Mouse (Mus musculus) olfactory bulb, adult 2 months (tissue): ENCODE results near the gene Znfx1.

Experiments
- CTCF ChIP-seq: fragments of 200-500 bp; IDR thresholded peaks from 2 replicates; pipeline ENCODE4 v1.5.1; 2012; ENCODE audit warnings: low read depth, mild to moderate bottlenecking, low read length, moderate library complexity; ENCODE audit not compliant: insufficient read depth
- POLR2A ChIP-seq: fragments of 200-500 bp; IDR thresholded peaks from 2 replicates; pipeline ENCODE4 v1.6.1; 2012; ENCODE audit warnings: mild to moderate bottlenecking, low read depth, low read length, moderate library complexity; ENCODE audit not compliant: insufficient read depth

DNA sequence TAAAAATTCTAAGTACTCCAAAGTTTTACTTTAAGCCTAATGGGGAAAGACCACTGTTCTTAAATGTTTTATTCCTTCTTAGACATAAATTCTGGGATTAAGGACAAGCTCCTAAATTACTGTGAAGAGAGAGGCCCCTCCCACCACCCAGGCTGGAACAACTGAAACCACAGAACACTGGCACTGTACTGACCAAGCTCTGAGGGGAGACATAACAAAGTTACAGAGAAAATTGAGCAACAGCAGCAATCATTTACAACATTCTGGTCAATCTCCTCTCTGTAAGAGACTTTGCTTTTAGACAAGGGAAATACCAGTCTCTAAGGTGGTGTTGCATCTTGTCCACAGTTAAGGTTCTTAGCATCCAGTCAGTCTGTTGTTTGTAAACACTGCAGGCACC is 70.9 kb downstream of the Znfx1 start:
- TF ChIP-seq POLR2A = no peak
- TF ChIP-seq CTCF = no peak
